Mouse (Mus musculus): ENCODE results near the gene Ticam1. TPM values are rescaled to one million over a fixed set of nuclear protein-coding genes. Genes with fewer than 3 reads are reported as not detected.

Gene Ticam1
- 14.9 TPM for polyA plus RNA-seq (2014; fragmentation: Illumina TruSeq; extraction: RNeasy Lipid Tissue Mini Kit (QIAGEN cat#74804); ENCODE audit: low read depth, low replicate concordance)

GRCm38 (mm10) chr17:56276643-56277566 lies at the start of gene Ticam1:
TSS of gene Ticam1 (minus strand) at chr17:56276786.

GRCm38 (mm10) chr17:56325450-56326152 lies 49.0 kb upstream of the Ticam1 start, which contains the start of gene Kdm4b:
TSS of gene Kdm4b (plus strand) at chr17:56326062.

GRCm38 (mm10) chr17:56303160-56303846 lies 26.7 kb upstream of the Ticam1 start, which contains the start of gene Uhrf1:
TSS of gene Uhrf1 (plus strand) at chr17:56303321.

GRCm38 (mm10) chr17:56300186-56300585 lies 23.6 kb upstream of the Ticam1 start, which contains the start of gene Arrdc5:
TSS of gene Arrdc5 (minus strand) at chr17:56300286.

GRCm38 (mm10) chr17:56292531-56293222 lies 16.1 kb upstream of the Ticam1 start, which contains the start of gene Plin3:
TSS of gene Plin3 (minus strand) at chr17:56292873.

GRCm38 (mm10) chr17:56256239-56256881 lies 20.2 kb downstream of the Ticam1 start, which contains the start of gene Fem1a:
TSS of gene Fem1a (plus strand) at chr17:56256810.

Other genes with a start within 250 kb of the Ticam1 start
- gene Sh3gl1, start 240.2 kb downstream of the Ticam1 start, polyA plus RNA-seq (2014; fragmentation: Illumina TruSeq; extraction: RNeasy Lipid Tissue Mini Kit (QIAGEN cat#74804); ENCODE audit: low read depth, low replicate concordance), result 43.8 TPM
- 4.7 TPM for gene Chaf1a, start 236.3 kb downstream of the Ticam1 start, polyA plus RNA-seq (2014; fragmentation: Illumina TruSeq; extraction: RNeasy Lipid Tissue Mini Kit (QIAGEN cat#74804); ENCODE audit: low read depth, low replicate concordance)
- 75.3 TPM for gene Ubxn6, start 201.8 kb downstream of the Ticam1 start, polyA plus RNA-seq (2014; fragmentation: Illumina TruSeq; extraction: RNeasy Lipid Tissue Mini Kit (QIAGEN cat#74804); ENCODE audit: low read depth, low replicate concordance)
- gene Hdgfl2, start 197.2 kb downstream of the Ticam1 start, polyA plus RNA-seq (2014; fragmentation: Illumina TruSeq; extraction: RNeasy Lipid Tissue Mini Kit (QIAGEN cat#74804); ENCODE audit: low read depth, low replicate concordance), result 58.6 TPM
- 510 TPM for gene Plin4, start 167.0 kb downstream of the Ticam1 start, polyA plus RNA-seq (2014; fragmentation: Illumina TruSeq; extraction: RNeasy Lipid Tissue Mini Kit (QIAGEN cat#74804); ENCODE audit: low read depth, low replicate concordance)
- 10.4 TPM for gene Plin5, start 159.2 kb downstream of the Ticam1 start, polyA plus RNA-seq (2014; fragmentation: Illumina TruSeq; extraction: RNeasy Lipid Tissue Mini Kit (QIAGEN cat#74804); ENCODE audit: low read depth, low replicate concordance)
- gene Lrg1, start 154.8 kb downstream of the Ticam1 start, polyA plus RNA-seq (2014; fragmentation: Illumina TruSeq; extraction: RNeasy Lipid Tissue Mini Kit (QIAGEN cat#74804); ENCODE audit: low read depth, low replicate concordance), result 160 TPM
- gene Sema6b, start 136.4 kb downstream of the Ticam1 start, polyA plus RNA-seq (2014; fragmentation: Illumina TruSeq; extraction: RNeasy Lipid Tissue Mini Kit (QIAGEN cat#74804); ENCODE audit: low read depth, low replicate concordance), result 5.5 TPM
- gene Tnfaip8l1, start 114.3 kb downstream of the Ticam1 start, polyA plus RNA-seq (2014; fragmentation: Illumina TruSeq; extraction: RNeasy Lipid Tissue Mini Kit (QIAGEN cat#74804); ENCODE audit: low read depth, low replicate concordance), result 1.7 TPM
- 63.5 TPM for gene Mydgf, start 92.9 kb downstream of the Ticam1 start, polyA plus RNA-seq (2014; fragmentation: Illumina TruSeq; extraction: RNeasy Lipid Tissue Mini Kit (QIAGEN cat#74804); ENCODE audit: low read depth, low replicate concordance)
- gene Dpp9, start 57.9 kb downstream of the Ticam1 start, polyA plus RNA-seq (2014; fragmentation: Illumina TruSeq; extraction: RNeasy Lipid Tissue Mini Kit (QIAGEN cat#74804); ENCODE audit: low read depth, low replicate concordance), result 24.6 TPM
- gene Fem1a, start 20.0 kb downstream of the Ticam1 start, polyA plus RNA-seq (2014; fragmentation: Illumina TruSeq; extraction: RNeasy Lipid Tissue Mini Kit (QIAGEN cat#74804); ENCODE audit: low read depth, low replicate concordance), result 14.1 TPM
- gene Plin3, start 16.1 kb upstream of the Ticam1 start, polyA plus RNA-seq (2014; fragmentation: Illumina TruSeq; extraction: RNeasy Lipid Tissue Mini Kit (QIAGEN cat#74804); ENCODE audit: low read depth, low replicate concordance), result 42.2 TPM
- gene Arrdc5, start 23.5 kb upstream of the Ticam1 start, polyA plus RNA-seq (2014; fragmentation: Illumina TruSeq; extraction: RNeasy Lipid Tissue Mini Kit (QIAGEN cat#74804); ENCODE audit: low read depth, low replicate concordance), result 3.3 TPM
- 6.0 TPM for gene Uhrf1, start 26.5 kb upstream of the Ticam1 start, polyA plus RNA-seq (2014; fragmentation: Illumina TruSeq; extraction: RNeasy Lipid Tissue Mini Kit (QIAGEN cat#74804); ENCODE audit: low read depth, low replicate concordance)
- 28.3 TPM for gene Kdm4b, start 49.3 kb upstream of the Ticam1 start, polyA plus RNA-seq (2014; fragmentation: Illumina TruSeq; extraction: RNeasy Lipid Tissue Mini Kit (QIAGEN cat#74804); ENCODE audit: low read depth, low replicate concordance)
- gene Ptprs, start 199.7 kb upstream of the Ticam1 start, polyA plus RNA-seq (2014; fragmentation: Illumina TruSeq; extraction: RNeasy Lipid Tissue Mini Kit (QIAGEN cat#74804); ENCODE audit: low read depth, low replicate concordance), result 49.8 TPM
- 8.4 TPM for gene Znrf4, start 235.6 kb upstream of the Ticam1 start, polyA plus RNA-seq (2014; fragmentation: Illumina TruSeq; extraction: RNeasy Lipid Tissue Mini Kit (QIAGEN cat#74804); ENCODE audit: low read depth, low replicate concordance)

Data from adipose tissue, adult 10 weeks (tissue).